Mouse (Mus musculus) stomach, embryonic 16.5 days (tissue): ENCODE measurements around the gene Zbtb42. TPM values are rescaled to one million over a fixed set of nuclear protein-coding genes. Genes with fewer than 3 reads are reported as not detected.

Experiments used
- ATAC-seq: fragments of 200-750 bp; cut with Nextera tagmentation; 2 replicates; pipeline ENCODE4 v1.8.0; 2017; ENCODE audit warnings: moderate number of reproducible peaks, moderate TSS enrichment; ENCODE audit not compliant: insufficient read depth, low FRiP score
- H3K27ac ChIP-seq: fragments of 300-500 bp; sonication (generic); 2 replicates; pipeline ENCODE4 v1.5.1; 2014; ENCODE audit warnings: low read length
- H3K27me3 ChIP-seq: fragments of 300-500 bp; sonication (generic); 2 replicates; pipeline ENCODE4 v1.6.1; 2014; ENCODE audit warnings: low read length, control low read depth, mixed read lengths; ENCODE audit not compliant: control insufficient read depth, insufficient read depth
- H3K36me3 ChIP-seq: fragments of 300-500 bp; sonication (generic); 2 replicates; pipeline ENCODE4 v1.6.1; 2014; ENCODE audit warnings: low read length; ENCODE audit not compliant: control insufficient read depth, insufficient read depth
- H3K4me1 ChIP-seq: fragments of 300-500 bp; sonication (generic); 2 replicates; pipeline ENCODE4 v1.6.1; 2014; ENCODE audit warnings: low read length, control low read depth, mixed read lengths; ENCODE audit not compliant: control insufficient read depth, insufficient read depth
- H3K4me2 ChIP-seq: fragments of 300-500 bp; sonication (generic); 2 replicates; pipeline ENCODE4 v1.6.1; 2014; ENCODE audit warnings: low read depth, low read length, mixed read lengths
- H3K4me3 ChIP-seq: fragments of 300-500 bp; sonication (generic); replicated peaks from 2 replicates; pipeline ENCODE4 v1.5.1; 2014; ENCODE audit warnings: mild to moderate bottlenecking, low read length
- H3K9ac ChIP-seq: fragments of 300-500 bp; sonication (generic); 2 replicates; pipeline ENCODE4 v1.6.1; 2014; ENCODE audit warnings: low read length
- H3K9me3 ChIP-seq: fragments of 300-500 bp; sonication (generic); replicated peaks from 2 replicates; pipeline ENCODE4 v1.6.1; 2016; ENCODE audit warnings: low read length, control low read depth; ENCODE audit not compliant: control insufficient read depth
- WGBS: fragments of 180-500 bp; shearing (Covaris S2); extraction: QIAGEN DNeasy Blood & Tissue Kit; methylation state at CpG from one replicate; pipeline ENCODE4 v1.1.7; 2014; 5-methylcytosine and 5-hydroxymethylcytosine counted together
- polyA plus RNA-seq: library from polyadenylated mRNA; unstranded; fragments of >200 nt; fragmentation: Nextera tagmentation; extraction: Ambion mirVana; gene quantifications from 2 replicates; pipeline ENCODE4 v1.2.1, GENCODE M21; 2015

The Zbtb42 gene
- polyA plus RNA-seq, 1 experiment from 2014 or later = 9.7 TPM

- Histone ChIP-seq H3K27me3 (no peaks in the 10 kb centered on the region), H3K4me3 (no peak overlapping the region), H3K36me3 (peaks cover 23% of the 10 kb centered on the region), H3K27ac (peak overlapping the region; percentile 76), H3K9me3 (no peaks in the 10 kb centered on the region), H3K9ac (peak overlapping the region; percentile 58), H3K4me2 (peak overlapping the region; percentile 35), H3K4me1 (peaks cover 87% of the 10 kb centered on the region)
- no peak for ATAC-seq
- WGBS = 29% methylated on average over 18 of the region's 18 CpGs
These were observed 13.2 kb upstream of the Zbtb42 start for GRCm38 (mm10) chr12:112665445-112665844.

- Histone ChIP-seq H3K9ac (peak overlapping the region; percentile 48), H3K4me3 (no peak overlapping the region), H3K27me3 (no peaks in the 10 kb centered on the region), H3K9me3 (no peaks in the 10 kb centered on the region), H3K27ac (peak overlapping the region; percentile 76), H3K4me1 (peaks cover 87% of the 10 kb centered on the region), H3K36me3 (peaks cover 24% of the 10 kb centered on the region), H3K4me2 (peak overlapping the region; percentile 35)
- 72% methylated on average over 9 of the region's 9 CpGs for WGBS
- ATAC-seq = no peak
These were observed 12.6 kb upstream of the Zbtb42 start for GRCm38 (mm10) chr12:112665881-112666544.

GRCm38 (mm10) chr12:112667619-112668297 is 10.9 kb upstream of the Zbtb42 start:
- peaks cover 87% of the 10 kb centered on the region for H3K4me1 ChIP-seq
- no peak overlapping the region for H3K4me3 ChIP-seq
- H3K4me2 ChIP-seq = no peak overlapping the region
- peak overlapping the region; percentile 36 for H3K9ac ChIP-seq
- H3K9me3 ChIP-seq = no peaks in the 10 kb centered on the region
- 71% methylated on average over 10 of the region's 10 CpGs for WGBS
- H3K27ac ChIP-seq = peak overlapping the region; percentile 42
- H3K27me3 ChIP-seq = no peaks in the 10 kb centered on the region
- H3K36me3 ChIP-seq = peaks cover 19% of the 10 kb centered on the region; the same call in 1 of the 2 replicates
- no peak for ATAC-seq

- Histone ChIP-seq H3K27ac (peak overlapping the region; percentile 99), H3K9ac (peak overlapping the region; percentile 100), H3K36me3 (peaks cover 19% of the 10 kb centered on the region; the same call in 1 of the 2 replicates), H3K27me3 (no peaks in the 10 kb centered on the region), H3K4me1 (peaks cover 68% of the 10 kb centered on the region), H3K9me3 (no peaks in the 10 kb centered on the region), H3K4me3 (peak overlapping the region; percentile 16; the same call in 1 of the 2 replicates), H3K4me2 (peak overlapping the region; percentile 96)
- WGBS = 31% methylated on average over 9 of the region's 9 CpGs
- no peak for ATAC-seq
These were observed 7.8 kb upstream of the Zbtb42 start for GRCm38 (mm10) chr12:112670718-112671393.

GRCm38 (mm10) chr12:112671891-112672290 is 6.7 kb upstream of the Zbtb42 start:
- Histone ChIP-seq H3K9ac (peak overlapping the region; percentile 100), H3K36me3 (peaks cover 19% of the 10 kb centered on the region; the same call in 1 of the 2 replicates), H3K4me2 (peak overlapping the region; percentile 96), H3K4me1 (peaks cover 60% of the 10 kb centered on the region), H3K4me3 (peak overlapping the region; percentile 96), H3K27me3 (no peaks in the 10 kb centered on the region), H3K27ac (peak overlapping the region; percentile 99), H3K9me3 (no peaks in the 10 kb centered on the region)
- no peak for ATAC-seq
- 74% methylated on average over 7 of the region's 7 CpGs for WGBS

GRCm38 (mm10) chr12:112672744-112673575 is 5.7 kb upstream of the Zbtb42 start:
- no peaks in the 10 kb centered on the region for H3K27me3 ChIP-seq
- H3K4me1 ChIP-seq = peaks cover 63% of the 10 kb centered on the region
- H3K4me2 ChIP-seq = peak overlapping the region; percentile 96
- WGBS = 2% methylated on average over 21 of the region's 21 CpGs
- H3K9me3 ChIP-seq = no peaks in the 10 kb centered on the region
- peak overlapping the region; percentile 100 for H3K9ac ChIP-seq
- peak overlapping the region; percentile 96 for H3K4me3 ChIP-seq
- peak overlapping the region; percentile 99 for H3K27ac ChIP-seq
- peaks cover 18% of the 10 kb centered on the region; the same call in 1 of the 2 replicates for H3K36me3 ChIP-seq
- no peak for ATAC-seq

- H3K9me3 ChIP-seq = no peaks in the 10 kb centered on the region
- H3K27ac ChIP-seq = peak overlapping the region; percentile 99
- ATAC-seq = peak; percentile 8; the same call in 1 of the 2 replicates
- peaks cover 11% of the 10 kb centered on the region; the same call in 1 of the 2 replicates for H3K36me3 ChIP-seq
- H3K4me3 ChIP-seq = peak overlapping the region; percentile 96
- WGBS = under 1% methylated on average over 47 of the region's 68 CpGs
- H3K27me3 ChIP-seq = no peaks in the 10 kb centered on the region
- peak overlapping the region; percentile 100 for H3K9ac ChIP-seq
- peak overlapping the region; percentile 96 for H3K4me2 ChIP-seq
- peaks cover 60% of the 10 kb centered on the region for H3K4me1 ChIP-seq
These were observed 5.0 kb upstream of the Zbtb42 start for GRCm38 (mm10) chr12:112673576-112674091.
